Mouse (Mus musculus): Measurements from ENCODE around the gene Wwox. TPM values are rescaled to one million over a fixed set of nuclear protein-coding genes. Genes with fewer than 3 reads are reported as not detected.
A peak's percentile ranks its signal among the peaks of the same experiment; 100 is the strongest.

Gene Wwox
- polyA plus RNA-seq, 1 experiment from 2014 or later: 10.6 TPM

DNA sequence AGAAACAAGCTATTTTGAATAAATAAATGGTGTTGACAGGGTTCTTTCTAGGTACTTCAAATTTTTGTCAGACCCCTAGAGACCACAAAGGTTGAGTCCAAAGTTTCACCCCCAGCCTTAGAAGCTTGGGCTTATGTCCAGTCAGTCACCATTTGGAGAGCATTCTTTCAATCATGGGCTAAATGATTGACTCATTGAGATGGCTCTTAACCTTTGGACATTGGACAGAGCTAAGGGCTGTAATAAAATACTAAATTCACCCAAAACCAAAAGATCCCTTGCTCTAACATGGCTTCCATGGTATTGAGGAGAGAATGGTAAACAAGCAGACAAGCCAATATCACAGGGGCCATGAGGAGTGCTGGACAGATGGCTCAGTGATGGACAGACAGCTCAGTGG lies 540.2 kb downstream of the Wwox start:
- H3K36me3 ChIP-seq: no peaks in the 10 kb centered on the region

DNA sequence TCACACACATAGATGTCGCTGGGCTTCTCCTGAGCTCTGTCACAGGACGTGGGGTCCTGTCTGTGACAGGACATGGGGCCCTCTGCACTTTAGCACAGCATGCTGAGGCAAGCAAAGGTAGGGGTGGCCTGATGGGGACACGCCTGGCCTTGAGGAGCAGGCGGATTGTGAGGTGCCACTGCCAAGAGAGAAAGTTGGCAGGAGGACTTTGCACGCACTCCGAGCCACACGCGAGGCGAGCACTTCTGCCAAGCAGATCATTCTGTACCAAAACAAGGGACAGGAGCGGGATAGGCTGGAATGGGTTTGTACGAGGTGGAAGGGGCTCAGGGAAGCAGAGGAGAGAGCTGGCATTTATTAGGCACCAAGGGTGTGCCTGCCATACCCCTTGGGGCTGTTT lies 543.3 kb downstream of the Wwox start:
- 94% methylated on average over 11 of the region's 11 CpGs for WGBS
- Histone ChIP-seq H3K27me3 (ENCODE audit: low read depth, poor library complexity, severe bottlenecking) (no peaks in the 10 kb centered on the region), H3K36me3 (no peaks in the 10 kb centered on the region), H3K27ac (replicated peaks) (no peak overlapping the region), H3K4me1 (no peaks in the 10 kb centered on the region), H3K4me3 (no peak overlapping the region), H3K9me3 (replicated peaks) (0 out of 2 replicates have a peak, but pooled peaks cover 3% of the 10 kb centered on the region)
- no peak for DNase-seq (ENCODE audit: low spot score)

More for the DNA sequence above, 540.2 kb downstream of the Wwox start:
- Histone ChIP-seq H3K27ac (replicated peaks) (no peak overlapping the region), H3K4me3 (no peak overlapping the region), H3K9me3 (replicated peaks) (0 out of 2 replicates have a peak, but pooled peaks cover 3% of the 10 kb centered on the region), H3K4me1 (no peaks in the 10 kb centered on the region), H3K27me3 (ENCODE audit: low read depth, poor library complexity, severe bottlenecking) (no peaks in the 10 kb centered on the region)
- DNase-seq (ENCODE audit: low spot score): no peak

DNA sequence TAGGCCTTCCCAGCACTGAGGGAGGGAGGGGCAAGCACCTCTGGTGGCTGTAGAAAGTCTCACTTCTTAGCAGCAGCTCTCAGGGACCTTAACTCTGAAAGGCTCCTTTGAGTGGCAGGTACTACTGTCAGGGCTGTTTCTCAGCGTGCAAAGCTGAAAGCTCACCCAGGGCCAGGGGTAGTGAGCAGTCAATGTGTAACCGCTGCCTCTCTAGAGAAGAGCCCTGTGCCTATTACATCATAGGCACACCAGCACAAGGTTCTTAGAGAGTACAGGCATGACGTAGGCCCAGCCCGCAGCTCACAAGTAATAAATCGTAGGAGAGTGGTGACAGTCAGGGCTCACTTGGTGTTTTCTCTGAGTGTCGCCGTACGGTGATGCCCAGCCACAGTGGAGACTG lies 545.0 kb downstream of the Wwox start:
- Histone ChIP-seq H3K9me3 (replicated peaks) (0 out of 2 replicates have a peak, but pooled peaks cover 3% of the 10 kb centered on the region), H3K4me1 (no peaks in the 10 kb centered on the region), H3K4me3 (no peak overlapping the region), H3K36me3 (no peaks in the 10 kb centered on the region), H3K27me3 (ENCODE audit: low read depth, poor library complexity, severe bottlenecking) (peaks cover 2% of the 10 kb centered on the region; the same call in 1 of the 2 replicates), H3K27ac (replicated peaks) (no peak overlapping the region)
- no peak for DNase-seq (ENCODE audit: low spot score)
- 92% methylated on average over 8 of the region's 8 CpGs for WGBS

DNA sequence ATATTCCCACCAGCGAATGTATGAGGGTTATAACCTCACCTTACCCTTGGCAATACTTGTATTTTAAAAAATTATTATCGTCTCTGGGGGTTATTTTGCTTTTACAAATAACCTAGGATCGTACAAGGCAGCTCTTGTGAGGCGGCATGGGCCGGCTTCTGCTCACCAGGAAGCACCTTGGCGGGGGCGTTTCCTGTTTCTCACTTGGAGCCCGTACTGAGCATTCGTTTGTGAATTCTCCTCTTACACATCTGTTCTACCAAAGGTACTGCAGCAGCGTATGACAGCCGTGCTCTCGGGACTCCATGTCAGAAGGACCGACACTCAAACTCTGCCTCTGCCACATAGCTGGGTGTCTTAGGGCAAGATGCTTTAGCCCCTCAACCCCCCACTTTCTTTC lies 546.5 kb downstream of the Wwox start:
- Histone ChIP-seq H3K27ac (replicated peaks) (no peak overlapping the region), H3K36me3 (no peaks in the 10 kb centered on the region), H3K27me3 (ENCODE audit: low read depth, poor library complexity, severe bottlenecking) (peaks cover 7% of the 10 kb centered on the region; the same call in 1 of the 2 replicates), H3K4me1 (peaks cover 4% of the 10 kb centered on the region), H3K4me3 (no peak overlapping the region), H3K9me3 (replicated peaks) (0 out of 2 replicates have a peak, but pooled peaks cover under 1% of the 10 kb centered on the region)
- WGBS: 86% methylated on average over 13 of the region's 13 CpGs
- DNase-seq (ENCODE audit: low spot score): no peak

DNA sequence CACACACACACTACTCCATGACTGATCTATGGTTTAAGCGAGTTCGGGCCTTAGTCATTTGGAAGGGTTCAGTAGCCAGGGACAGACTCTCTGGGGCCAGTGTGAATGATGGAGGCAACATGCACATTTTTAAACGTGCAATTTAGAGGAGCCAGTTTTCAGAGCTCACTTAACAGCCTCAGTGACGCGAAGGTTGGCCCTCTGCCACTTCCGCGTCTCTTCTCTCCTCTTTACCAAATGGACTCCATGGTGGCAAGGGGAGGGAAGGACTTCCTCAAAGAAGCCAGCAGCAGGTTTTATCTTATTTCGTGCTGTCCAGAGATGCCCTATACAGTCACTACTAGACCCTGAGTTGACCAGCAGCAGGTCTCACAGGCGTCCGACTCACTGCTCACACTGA lies 547.5 kb downstream of the Wwox start:
- WGBS: 91% methylated on average over 10 of the region's 10 CpGs
- no peaks in the 10 kb centered on the region for H3K36me3 ChIP-seq
- peaks cover 12% of the 10 kb centered on the region for H3K4me1 ChIP-seq
- peaks cover 7% of the 10 kb centered on the region; the same call in 1 of the 2 replicates for H3K27me3 ChIP-seq (ENCODE audit: low read depth, poor library complexity, severe bottlenecking)
- no peaks in the 10 kb centered on the region for H3K9me3 ChIP-seq (replicated peaks)
- H3K4me3 ChIP-seq: no peak overlapping the region
- DNase-seq (ENCODE audit: low spot score): no peak
- no peak overlapping the region for H3K27ac ChIP-seq (replicated peaks)

DNA sequence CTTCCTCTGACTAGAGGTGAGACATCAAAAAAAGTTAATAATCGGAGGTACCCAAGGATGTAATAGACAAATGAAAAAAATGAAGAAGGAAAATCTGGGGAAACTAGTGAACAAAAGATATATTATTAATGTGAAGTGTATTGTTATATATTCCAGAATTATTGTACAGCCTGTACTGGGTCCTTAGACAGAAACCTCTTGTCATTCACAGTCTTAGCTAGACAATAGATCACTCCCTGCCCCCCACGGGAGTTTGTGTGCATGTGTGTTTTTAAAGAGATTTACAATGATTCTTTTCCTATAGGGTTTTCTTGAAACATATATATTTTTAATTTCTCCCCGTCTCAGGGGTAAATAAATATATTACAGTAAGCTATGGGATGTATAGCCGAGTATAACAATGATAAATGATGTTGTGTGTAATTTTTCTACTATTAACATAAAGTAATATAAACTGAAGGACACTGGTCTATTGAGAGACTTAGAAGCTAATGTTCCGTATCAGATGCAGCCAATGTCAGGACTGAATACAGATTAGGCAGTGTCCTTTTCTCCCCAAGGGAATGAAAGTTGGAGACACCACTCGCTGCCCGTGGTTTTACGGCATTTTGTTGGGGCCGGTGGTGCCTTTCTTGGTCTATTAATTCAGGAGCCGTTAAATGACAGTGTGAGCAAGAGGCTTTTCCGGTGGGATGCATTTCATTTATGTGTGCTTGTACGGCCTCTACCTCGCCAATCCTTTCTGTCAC lies 551.6 kb downstream of the Wwox start:
- Histone ChIP-seq H3K36me3 (no peaks in the 10 kb centered on the region), H3K27ac (replicated peaks) (no peak overlapping the region), H3K9me3 (replicated peaks) (no peaks in the 10 kb centered on the region), H3K4me1 (peaks cover 17% of the 10 kb centered on the region), H3K4me3 (no peak overlapping the region), H3K27me3 (ENCODE audit: low read depth, poor library complexity, severe bottlenecking) (peaks cover 7% of the 10 kb centered on the region; the same call in 1 of the 2 replicates)
- 62% methylated on average over 13 of the region's 13 CpGs for WGBS
- DNase-seq (ENCODE audit: low spot score): no peak

DNA sequence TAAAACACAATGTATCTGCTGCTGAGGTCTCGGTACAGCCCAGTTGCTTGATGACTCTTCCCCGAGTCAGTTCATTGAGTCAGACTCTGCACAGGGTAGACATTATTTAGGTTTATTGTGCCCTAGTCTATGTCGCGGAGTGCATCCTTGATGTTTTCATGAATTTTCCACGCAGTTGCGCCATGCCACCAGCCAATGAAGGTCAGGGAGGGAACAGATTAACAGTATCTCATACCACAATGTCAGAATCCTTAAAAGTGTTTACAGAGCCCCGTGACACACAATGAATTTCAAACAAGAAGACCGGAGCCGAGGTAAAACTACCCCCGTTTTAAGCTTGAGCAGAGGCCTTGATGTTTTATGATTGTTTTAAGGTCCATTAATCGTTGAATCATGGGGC lies 561.3 kb downstream of the Wwox start:
- WGBS: 94% methylated on average over 11 of the region's 11 CpGs
- H3K36me3 ChIP-seq: no peaks in the 10 kb centered on the region
- H3K27me3 ChIP-seq (ENCODE audit: low read depth, poor library complexity, severe bottlenecking): no peaks in the 10 kb centered on the region
- peaks cover 3% of the 10 kb centered on the region for H3K4me1 ChIP-seq
- no peaks in the 10 kb centered on the region; the same call in 1 of the 2 replicates for H3K9me3 ChIP-seq (replicated peaks)
- no peak for DNase-seq (ENCODE audit: low spot score)
- H3K27ac ChIP-seq (replicated peaks): no peak overlapping the region
- H3K4me3 ChIP-seq: no peak overlapping the region

DNA sequence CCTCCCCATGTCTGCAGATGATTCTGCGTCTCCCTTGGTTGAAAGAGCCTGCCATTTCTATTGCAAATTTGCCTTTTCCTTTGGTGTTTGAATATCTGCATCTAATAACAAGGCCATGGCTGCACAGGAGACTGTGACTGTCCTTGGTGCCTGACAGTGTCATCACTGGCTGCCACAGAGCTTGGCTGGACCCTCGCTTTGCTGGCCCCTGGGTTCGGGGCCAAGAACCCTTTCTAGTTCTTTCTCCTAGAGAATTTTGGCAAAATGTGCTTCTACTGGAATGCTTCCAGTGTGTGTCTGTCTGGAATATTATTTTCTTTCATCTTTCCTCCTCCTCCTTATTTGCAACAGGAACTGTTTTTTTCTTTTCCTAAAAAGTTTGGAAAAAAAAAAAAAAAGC lies 565.6 kb downstream of the Wwox start:
- Histone ChIP-seq H3K9me3 (replicated peaks) (no peaks in the 10 kb centered on the region), H3K4me1 (peaks cover 38% of the 10 kb centered on the region), H3K36me3 (no peaks in the 10 kb centered on the region), H3K27ac (replicated peaks) (no peak overlapping the region), H3K27me3 (ENCODE audit: low read depth, poor library complexity, severe bottlenecking) (peaks cover 21% of the 10 kb centered on the region), H3K4me3 (no peak overlapping the region)
- no peak for DNase-seq (ENCODE audit: low spot score)
- WGBS: 90% methylated on average over 3 of the region's 3 CpGs

DNA sequence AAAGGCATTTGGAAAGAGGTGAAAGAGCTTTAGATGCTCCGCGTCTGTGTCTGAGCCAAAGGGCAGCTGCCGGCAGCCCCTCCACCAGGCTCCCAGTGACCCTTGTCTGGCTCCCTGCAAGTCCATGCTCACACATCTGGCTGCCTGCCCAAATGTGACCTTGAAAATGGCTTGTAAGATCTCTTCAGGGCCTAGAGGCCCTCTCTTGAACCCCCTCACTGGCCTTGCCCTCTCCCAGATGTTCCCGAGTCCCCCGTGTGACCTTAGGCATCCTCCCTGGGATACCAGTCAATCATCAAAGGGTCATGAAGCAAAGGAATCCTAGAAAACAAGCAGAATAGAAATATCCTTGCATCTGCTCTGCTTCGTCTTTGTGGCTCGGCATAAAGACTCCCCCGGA lies 567.1 kb downstream of the Wwox start:
- Histone ChIP-seq H3K4me1 (peaks cover 52% of the 10 kb centered on the region), H3K27ac (replicated peaks) (peak overlapping the region; percentile 74), H3K36me3 (no peaks in the 10 kb centered on the region), H3K9me3 (replicated peaks) (no peaks in the 10 kb centered on the region), H3K4me3 (no peak overlapping the region), H3K27me3 (ENCODE audit: low read depth, poor library complexity, severe bottlenecking) (peaks cover 25% of the 10 kb centered on the region)
- peak; percentile 55 for DNase-seq (ENCODE audit: low spot score)
- 24% methylated on average over 8 of the region's 8 CpGs for WGBS

DNA sequence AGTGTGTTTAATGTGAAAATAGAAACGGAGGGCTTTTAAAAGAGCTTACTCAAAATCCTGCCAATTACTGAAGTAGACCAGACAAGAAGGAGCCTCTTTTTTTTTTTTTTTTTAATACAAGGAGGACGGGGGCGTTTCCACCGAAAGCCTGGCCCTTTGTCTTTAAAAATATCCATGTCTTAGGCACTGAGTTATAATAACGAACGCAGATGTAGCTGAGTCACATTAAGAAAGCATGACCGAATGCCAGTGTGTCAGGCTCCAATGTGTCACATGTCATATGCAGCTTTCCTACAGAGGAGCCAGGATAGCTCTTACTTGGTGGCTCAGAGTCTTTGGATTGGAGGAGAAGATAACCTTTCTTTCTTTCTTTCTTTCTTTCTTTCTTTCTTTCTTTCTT lies 567.8 kb downstream of the Wwox start:
- H3K36me3 ChIP-seq: no peaks in the 10 kb centered on the region
- H3K4me1 ChIP-seq: peaks cover 57% of the 10 kb centered on the region
- H3K27ac ChIP-seq (replicated peaks): peak overlapping the region; percentile 74
- H3K4me3 ChIP-seq: no peak overlapping the region
- WGBS: 65% methylated on average over 7 of the region's 7 CpGs
- no peaks in the 10 kb centered on the region for H3K9me3 ChIP-seq (replicated peaks)
- peaks cover 32% of the 10 kb centered on the region for H3K27me3 ChIP-seq (ENCODE audit: low read depth, poor library complexity, severe bottlenecking)
- no peak for DNase-seq (ENCODE audit: low spot score)

DNA sequence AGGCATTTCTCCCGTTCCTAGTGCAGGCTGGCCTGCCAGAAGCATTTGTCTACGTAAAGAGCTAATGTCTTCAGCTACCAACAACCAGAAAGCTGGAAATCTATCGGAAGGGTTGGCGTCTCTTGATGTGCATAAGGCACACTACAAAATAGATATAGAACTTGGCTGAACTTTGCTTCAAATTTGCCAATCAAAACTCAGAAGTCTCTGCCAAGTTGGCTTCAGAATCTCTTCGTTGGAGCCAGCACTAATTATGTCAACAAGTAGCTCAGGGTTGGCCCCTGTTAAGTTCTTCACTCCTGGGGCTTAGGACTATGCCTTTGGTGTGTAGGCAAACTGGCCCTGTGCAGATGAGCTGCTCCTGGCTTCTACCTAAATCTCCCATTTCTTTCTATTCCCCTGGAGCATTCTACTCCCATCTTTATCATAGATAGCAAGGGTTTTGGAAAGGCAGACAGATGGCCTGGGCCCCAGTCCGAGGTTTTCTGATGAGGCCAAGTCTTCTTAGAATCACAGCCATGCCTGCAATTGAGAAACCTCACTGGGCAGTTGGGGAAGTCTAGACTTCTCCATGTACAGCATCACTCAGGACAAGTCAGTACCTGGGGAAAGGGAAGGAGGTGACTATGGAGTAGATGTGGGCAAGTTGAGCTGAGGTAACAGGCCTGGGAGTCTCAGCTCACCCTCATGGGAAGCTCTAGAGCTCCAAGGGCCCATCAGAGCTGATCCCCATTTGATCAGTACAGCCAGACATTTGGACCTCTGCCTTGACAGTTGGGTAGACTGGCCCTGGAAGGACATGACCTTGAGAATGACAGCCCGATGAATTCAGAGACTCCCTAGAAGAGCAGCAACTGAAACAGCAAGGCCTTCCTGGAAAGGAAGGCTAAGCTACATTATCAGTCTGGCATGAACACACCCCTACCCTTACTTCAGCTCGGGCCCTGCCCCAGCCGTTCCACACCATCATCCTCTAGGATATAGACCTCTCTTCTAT lies 569.5 kb downstream of the Wwox start:
- H3K27me3 ChIP-seq (ENCODE audit: low read depth, poor library complexity, severe bottlenecking): peaks cover 48% of the 10 kb centered on the region
- 92% methylated on average over 9 of the region's 9 CpGs for WGBS
- no peaks in the 10 kb centered on the region for H3K9me3 ChIP-seq (replicated peaks)
- H3K4me1 ChIP-seq: peaks cover 60% of the 10 kb centered on the region
- no peaks in the 10 kb centered on the region for H3K36me3 ChIP-seq
- no peak for DNase-seq (ENCODE audit: low spot score)
- no peak overlapping the region for H3K4me3 ChIP-seq
- no peak overlapping the region; the same call in 1 of the 2 replicates for H3K27ac ChIP-seq (replicated peaks)

DNA sequence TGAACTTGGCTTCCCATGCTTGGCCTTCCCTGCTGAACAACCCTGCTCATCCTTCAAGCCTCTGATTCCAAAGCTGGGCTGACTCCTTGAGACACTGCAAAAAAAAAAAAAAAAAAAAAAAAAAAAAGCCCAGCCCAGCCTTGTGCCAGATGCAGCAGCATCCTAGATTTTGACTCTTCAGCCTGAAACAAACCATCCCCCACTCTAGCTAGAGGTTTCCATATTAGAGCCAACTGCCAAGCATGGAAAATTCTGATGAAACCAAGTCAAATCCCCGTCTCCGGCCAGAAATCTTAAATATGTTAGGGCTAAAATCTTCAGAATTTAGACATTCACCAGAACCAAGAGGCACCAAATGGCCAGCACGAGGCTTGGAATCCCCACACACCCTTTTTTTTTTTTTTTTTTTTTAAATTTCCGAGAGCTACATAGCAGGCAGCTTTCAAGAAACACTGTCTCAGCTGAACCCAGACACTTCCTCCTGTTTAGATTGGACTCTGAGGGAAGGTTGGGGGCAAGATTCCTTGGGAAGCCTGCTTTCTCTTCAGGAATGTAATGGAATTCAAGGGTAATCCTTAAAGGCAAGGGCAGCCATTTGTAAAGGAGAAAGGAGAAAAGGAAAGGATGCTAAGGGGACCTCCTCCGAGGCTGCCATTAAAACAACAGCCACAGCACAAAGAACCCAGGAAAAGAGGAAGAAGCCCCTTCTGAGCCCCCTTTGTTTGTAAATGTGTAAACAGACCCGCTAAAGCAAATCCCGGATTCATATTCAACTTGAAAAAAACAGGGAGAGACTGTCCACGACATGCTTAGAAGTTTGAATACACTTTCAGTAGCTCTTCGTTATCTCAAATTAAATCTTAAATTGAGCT lies 570.7 kb downstream of the Wwox start:
- H3K27me3 ChIP-seq (ENCODE audit: low read depth, poor library complexity, severe bottlenecking): peaks cover 56% of the 10 kb centered on the region
- H3K9me3 ChIP-seq (replicated peaks): no peaks in the 10 kb centered on the region
- H3K4me1 ChIP-seq: peaks cover 60% of the 10 kb centered on the region
- peak overlapping the region; percentile 79 for H3K27ac ChIP-seq (replicated peaks)
- WGBS: 18% methylated on average over 9 of the region's 9 CpGs
- peak overlapping the region; percentile 14; the same call in 1 of the 2 replicates for H3K4me3 ChIP-seq
- DNase-seq (ENCODE audit: low spot score): peak; percentile 31
- no peaks in the 10 kb centered on the region for H3K36me3 ChIP-seq

All from midbrain, embryonic 10.5 days (tissue).